Mouse (Mus musculus) embryonic facial prominence, embryonic 13.5 days (tissue): ENCODE results near the gene Defb25. TPM values are rescaled to one million over a fixed set of nuclear protein-coding genes. Genes with fewer than 3 reads are reported as not detected.
"Not testable (repeated sequence)": the region's sequence is repeated elsewhere in the genome, so short reads cannot be mapped to it uniquely, and the experiment has no call there.

ENCODE experiments used
- ATAC-seq: fragments of 200-750 bp; cut with Nextera tagmentation; 2 replicates; pipeline ENCODE4 v1.8.0; 2017; ENCODE audit warnings: low read depth; ENCODE audit not compliant: insufficient number of reproducible peaks, insufficient read depth, low FRiP score, low TSS enrichment
- H3K27ac ChIP-seq: fragments of 300-500 bp; sonication (generic); 2 replicates; pipeline ENCODE4 v1.5.1; 2015; ENCODE audit warnings: moderate library complexity, mild to moderate bottlenecking, inconsistent platforms
- H3K27me3 ChIP-seq: fragments of 300-500 bp; sonication (generic); 2 replicates; pipeline ENCODE4 v1.6.1; 2015; ENCODE audit warnings: mild to moderate bottlenecking, inconsistent platforms
- H3K36me3 ChIP-seq: fragments of 300-500 bp; sonication (generic); 2 replicates; pipeline ENCODE4 v1.6.1; 2015; ENCODE audit warnings: mild to moderate bottlenecking, inconsistent platforms
- H3K4me1 ChIP-seq: fragments of 300-500 bp; sonication (generic); 2 replicates; pipeline ENCODE4 v1.6.1; 2015; ENCODE audit warnings: inconsistent platforms
- H3K4me2 ChIP-seq: fragments of 300-500 bp; sonication (generic); 2 replicates; pipeline ENCODE4 v1.6.1; 2015; ENCODE audit warnings: moderate library complexity, mild to moderate bottlenecking, inconsistent platforms
- H3K4me3 ChIP-seq: fragments of 300-500 bp; sonication (generic); 2 replicates; pipeline ENCODE4 v1.5.1; 2015; ENCODE audit warnings: mild to moderate bottlenecking, inconsistent platforms
- H3K9ac ChIP-seq: fragments of 300-500 bp; sonication (generic); 2 replicates; pipeline ENCODE4 v1.6.1; 2015; ENCODE audit warnings: mild to moderate bottlenecking, inconsistent platforms
- H3K9me3 ChIP-seq: fragments of 300-500 bp; sonication (generic); 2 replicates; pipeline ENCODE4 v1.6.1; 2016; ENCODE audit warnings: inconsistent platforms
- WGBS: fragments of 180-500 bp; shearing (Covaris S2); methylation state at CpG from one replicate; pipeline ENCODE4 v1.1.7; 2015; ENCODE audit warnings: mixed read lengths; 5-methylcytosine and 5-hydroxymethylcytosine counted together
- polyA plus RNA-seq: library from polyadenylated mRNA; unstranded; fragments of >200 nt; fragmentation: Nextera tagmentation; extraction: Ambion mirVana; gene quantifications from 2 replicates; pipeline ENCODE4 v1.2.1, GENCODE M21; 2015

Gene Defb25
- polyA plus RNA-seq, result 1.3 TPM in 1 of 2 replicates, not detected in the other

DNA sequence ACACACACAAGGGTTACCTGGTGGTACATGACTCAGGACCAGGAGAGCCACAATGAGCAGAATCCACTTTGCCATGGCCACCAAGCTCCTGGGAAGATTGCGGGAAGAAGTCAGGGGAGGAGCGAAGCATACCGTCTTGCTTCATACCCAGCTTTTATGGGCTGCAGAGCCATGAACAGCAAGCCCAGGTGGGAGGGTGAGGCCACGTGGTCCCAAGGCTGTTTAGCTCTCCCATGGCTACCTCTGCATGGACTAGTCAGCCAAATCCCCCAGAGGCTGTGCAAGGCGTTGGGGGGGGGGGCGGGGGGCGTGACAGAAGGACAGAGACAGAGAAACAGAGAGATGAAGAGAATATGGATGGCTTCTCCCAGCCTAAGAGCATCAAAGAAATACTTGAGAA is at the start of gene Defb25:
Defb25 (minus strand) TSS at position 101 of the 400 bp plus-strand sequence.
- Histone ChIP-seq H3K4me3 (no peak within 1 kb of the TSS), H3K9me3 (no peaks in the 10 kb centered on the region), H3K4me2 (no peak within 1 kb of the TSS), H3K36me3 (no peaks in the 10 kb centered on the region), H3K27me3 (peaks cover 36% of the 10 kb centered on the region), H3K27ac (no peak within 1 kb of the TSS), H3K4me1 (peaks cover 14% of the 10 kb centered on the region), H3K9ac (no peak within 1 kb of the TSS)
- WGBS, result 82% methylated on average over 7 of the region's 7 CpGs
- no peak for ATAC-seq

DNA sequence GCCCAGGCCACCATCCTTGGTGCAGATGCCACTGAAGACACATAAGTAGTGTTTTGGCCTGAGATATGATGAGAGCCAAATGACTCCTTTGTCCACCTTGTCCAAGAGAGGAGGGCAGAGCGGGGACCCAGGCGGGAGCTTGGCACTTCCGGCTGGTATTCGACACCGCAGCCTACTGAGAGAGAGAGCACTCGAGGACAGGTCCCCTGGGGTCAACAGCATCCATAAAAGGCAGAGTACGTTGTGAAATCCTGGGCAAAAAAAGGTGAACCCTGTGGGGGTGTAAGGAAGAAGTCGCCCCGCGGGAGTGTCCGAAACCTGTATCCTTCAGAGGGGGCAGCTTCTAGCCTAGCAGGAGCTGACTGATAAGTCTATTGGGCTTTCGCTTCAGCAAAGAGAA is 49.3 kb upstream of the Defb25 start:
- Histone ChIP-seq H3K27me3 (no peaks in the 10 kb centered on the region), H3K4me2 (peak overlapping the region; percentile 87), H3K36me3 (peaks cover 44% of the 10 kb centered on the region), H3K9ac (peak overlapping the region; percentile 97), H3K9me3 (no peaks in the 10 kb centered on the region), H3K27ac (no peak overlapping the region; the same call in 1 of the 2 replicates), H3K4me3 (peak overlapping the region; percentile 98), H3K4me1 (peaks cover 51% of the 10 kb centered on the region)
- ATAC-seq, result no peak
- WGBS, result 85% methylated on average over 12 of the region's 12 CpGs

DNA sequence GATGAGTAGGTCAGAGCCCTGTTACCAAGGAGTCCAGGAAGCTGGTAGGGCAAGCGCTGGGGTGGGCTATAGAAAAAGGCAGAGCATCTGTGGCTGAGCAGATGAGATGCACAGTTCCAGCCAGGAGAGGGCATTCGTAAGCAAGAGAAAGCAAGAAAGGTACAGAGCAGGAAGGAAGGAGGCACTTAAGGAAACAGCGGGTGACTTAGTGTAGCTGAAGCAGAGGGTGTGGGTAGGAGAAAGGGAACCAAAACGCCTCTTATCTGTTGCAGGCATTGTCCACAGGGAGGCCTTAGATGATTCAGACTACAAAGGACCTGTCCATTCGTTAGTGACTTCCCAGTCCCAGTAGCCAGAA is 48.8 kb upstream of the Defb25 start:
- peaks cover 38% of the 10 kb centered on the region for H3K36me3 ChIP-seq

DNA sequence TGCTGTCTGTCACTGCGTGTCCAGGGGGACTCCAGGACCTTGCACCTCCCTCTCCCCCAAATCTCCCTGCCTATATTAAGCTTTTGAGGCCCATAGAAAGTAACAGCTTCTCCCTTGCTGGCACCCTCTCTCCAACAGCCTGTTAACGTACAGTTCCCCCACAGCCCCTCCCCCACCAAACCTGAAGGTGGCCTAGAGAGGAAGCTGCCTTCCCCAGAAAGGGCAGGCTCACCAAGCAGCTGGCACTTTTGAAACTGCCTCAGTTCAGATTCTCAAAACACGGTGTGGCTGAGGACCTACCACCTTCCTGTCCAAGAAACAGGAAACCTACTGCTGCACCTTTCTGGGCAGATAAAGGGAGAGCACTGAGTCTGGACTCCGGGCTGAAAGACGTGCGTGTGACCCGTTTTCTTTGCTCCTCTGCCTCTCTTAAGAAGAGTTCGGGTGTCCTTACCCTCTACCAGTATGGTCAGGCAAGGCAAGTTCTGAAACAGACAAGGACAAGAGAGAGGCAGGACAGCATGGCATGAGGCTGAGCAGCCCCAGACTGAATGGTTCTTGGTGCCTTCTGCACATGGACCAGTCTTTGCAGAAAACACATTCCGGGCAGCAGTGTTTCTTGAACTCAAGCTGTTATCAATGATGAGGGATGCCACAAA is 48.3 kb upstream of the Defb25 start:
- peaks cover 50% of the 10 kb centered on the region for H3K4me1 ChIP-seq
- no peaks in the 10 kb centered on the region for H3K9me3 ChIP-seq
- H3K4me3 ChIP-seq, result peak overlapping the region; percentile 98
- peak overlapping the region; percentile 99 for H3K27ac ChIP-seq
- no peak for ATAC-seq
- peaks cover 33% of the 10 kb centered on the region for H3K36me3 ChIP-seq
- 46% methylated on average over 9 of the region's 9 CpGs for WGBS
- H3K9ac ChIP-seq, result peak overlapping the region; percentile 97
- H3K4me2 ChIP-seq, result peak overlapping the region; percentile 87
- no peaks in the 10 kb centered on the region for H3K27me3 ChIP-seq

More for the DNA sequence above, 48.8 kb upstream of the Defb25 start:
- 32% methylated on average over 5 of the region's 5 CpGs for WGBS
- H3K4me1 ChIP-seq, result peaks cover 51% of the 10 kb centered on the region
- no peaks in the 10 kb centered on the region for H3K27me3 ChIP-seq
- peak overlapping the region; percentile 98 for H3K4me3 ChIP-seq
- peak overlapping the region; percentile 87 for H3K4me2 ChIP-seq
- H3K9me3 ChIP-seq, result no peaks in the 10 kb centered on the region
- peak overlapping the region; percentile 97 for H3K9ac ChIP-seq
- no peak for ATAC-seq
- H3K27ac ChIP-seq, result peak overlapping the region; percentile 99; the same call in 1 of the 2 replicates

DNA sequence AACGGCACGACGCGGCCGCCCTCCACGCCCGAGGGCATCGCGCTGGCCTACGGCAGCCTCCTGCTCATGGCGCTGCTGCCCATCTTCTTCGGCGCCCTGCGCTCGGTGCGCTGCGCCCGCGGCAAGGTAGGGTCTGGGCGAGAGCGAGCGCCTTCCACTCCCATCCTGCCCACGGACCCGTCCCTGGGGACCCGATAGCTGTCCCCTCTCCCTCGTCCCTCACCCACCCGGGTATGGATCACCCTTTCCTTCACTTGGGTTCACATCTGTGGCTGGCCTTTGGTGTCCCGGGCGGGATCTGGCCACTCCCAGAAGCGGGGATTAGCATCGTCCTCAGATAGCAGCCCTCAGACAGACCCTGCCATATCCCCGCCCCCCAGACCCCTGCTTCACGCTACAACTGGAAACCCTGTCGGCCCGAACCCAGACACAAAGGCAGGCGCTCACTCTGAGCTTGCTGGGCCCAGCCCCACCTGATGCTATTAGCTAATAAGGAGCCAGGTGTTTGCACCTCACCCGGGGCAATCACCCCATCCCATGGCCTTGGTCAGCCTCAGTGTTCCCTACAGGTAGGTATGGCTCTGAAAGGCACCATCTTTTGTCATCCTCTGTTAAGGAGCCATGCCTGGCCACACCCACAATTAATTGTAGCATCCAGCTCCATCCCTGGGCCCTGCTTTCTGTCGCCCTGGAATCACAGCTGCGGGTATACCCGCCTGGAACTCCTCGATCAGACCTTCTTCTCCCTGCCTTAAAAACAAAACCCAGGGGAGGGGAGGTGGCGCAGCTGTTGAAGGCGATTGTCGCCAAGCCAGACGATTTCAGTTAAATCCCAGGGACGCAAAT is 47.0 kb upstream of the Defb25 start:
- no peaks in the 10 kb centered on the region for H3K27me3 ChIP-seq
- peak overlapping the region; percentile 97 for H3K9ac ChIP-seq
- H3K4me2 ChIP-seq, result peak overlapping the region; percentile 87
- H3K36me3 ChIP-seq, result peaks cover 21% of the 10 kb centered on the region
- peaks cover 38% of the 10 kb centered on the region for H3K4me1 ChIP-seq
- ATAC-seq, result peak; percentile 71
- peak overlapping the region; percentile 99 for H3K27ac ChIP-seq
- under 1% methylated on average over 46 of the region's 46 CpGs for WGBS
- H3K4me3 ChIP-seq, result peak overlapping the region; percentile 98
- H3K9me3 ChIP-seq, result no peaks in the 10 kb centered on the region

DNA sequence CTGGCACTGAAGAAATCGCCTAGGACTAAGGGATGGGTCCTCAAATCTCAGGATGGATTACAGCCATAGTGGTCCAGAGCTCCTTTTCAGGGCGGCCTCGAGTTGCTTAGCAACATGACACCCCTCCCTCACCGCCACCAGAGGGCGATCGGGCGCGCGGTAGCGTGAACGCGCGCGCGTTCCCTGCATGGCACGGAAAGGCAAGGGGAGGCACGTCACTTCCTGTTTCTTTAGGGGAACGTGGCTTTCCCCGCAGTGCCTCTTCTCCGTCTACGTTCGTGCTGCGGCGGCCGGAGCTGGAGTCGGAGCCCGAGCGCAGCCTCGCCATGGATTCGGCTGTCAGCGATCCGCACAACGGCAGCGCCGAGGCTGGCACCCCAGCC is 46.4 kb upstream of the Defb25 start, which contains the start of gene H13:
H13 (plus strand) TSS at position 206 of the 383 bp plus-strand sequence.
- H3K4me2 ChIP-seq, result peak within 1 kb of the TSS; percentile 87
- peaks cover 35% of the 10 kb centered on the region for H3K4me1 ChIP-seq
- peak within 1 kb of the TSS; percentile 99 for H3K27ac ChIP-seq
- WGBS, result 0% methylated on average over 34 of the region's 35 CpGs
- no peaks in the 10 kb centered on the region for H3K27me3 ChIP-seq
- peak within 1 kb of the TSS; percentile 97 for H3K9ac ChIP-seq
- H3K36me3 ChIP-seq, result peaks cover 18% of the 10 kb centered on the region
- peak; percentile 77; the same call in 1 of the 2 replicates for ATAC-seq
- peak within 1 kb of the TSS; percentile 98 for H3K4me3 ChIP-seq
- H3K9me3 ChIP-seq, result no peaks in the 10 kb centered on the region

DNA sequence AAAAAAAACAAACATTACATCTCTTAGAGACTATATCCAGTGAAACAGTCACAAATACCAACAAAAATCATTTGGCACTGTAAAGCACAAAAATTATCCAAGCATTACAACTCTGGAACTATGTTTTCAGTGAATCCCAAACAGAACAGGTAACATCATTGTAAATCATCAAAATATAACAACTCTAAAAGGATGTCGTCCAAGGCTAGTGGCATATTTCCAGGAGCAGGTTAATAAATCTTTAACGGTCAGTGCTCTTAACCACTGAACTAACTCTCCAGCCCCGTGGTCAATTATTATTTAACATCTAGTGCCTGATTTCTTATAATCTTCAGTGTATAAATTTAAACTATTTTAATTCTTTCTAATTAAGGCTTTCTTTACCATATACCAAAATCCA is 43.3 kb upstream of the Defb25 start:
- H3K4me2 ChIP-seq, H3K9me3 ChIP-seq, H3K27ac ChIP-seq, H3K9ac ChIP-seq, H3K4me1 ChIP-seq, H3K4me3 ChIP-seq, H3K36me3 ChIP-seq, H3K27me3 ChIP-seq, ATAC-seq: not testable (repeated sequence)
- WGBS, result 78% methylated on average over 3 of the region's 3 CpGs

DNA sequence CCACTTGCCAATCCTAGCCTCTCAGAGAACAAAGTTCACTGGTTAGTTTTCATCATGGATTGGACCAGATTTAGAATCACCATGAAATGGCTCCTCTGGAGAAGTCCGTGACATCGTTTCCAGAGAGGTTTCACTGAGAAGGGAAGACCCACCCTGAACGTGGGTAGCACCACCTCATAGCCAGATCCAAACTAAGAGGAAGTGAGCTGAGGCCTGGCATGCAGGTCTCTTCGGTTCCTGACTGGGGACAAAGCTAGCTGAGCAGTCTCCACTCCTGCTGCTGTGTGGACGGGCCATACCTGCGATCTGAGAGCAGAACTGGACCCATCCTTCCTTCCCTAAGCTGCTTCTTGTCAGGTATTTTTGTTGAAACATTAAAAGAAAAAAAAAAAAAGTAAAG is 38.3 kb upstream of the Defb25 start:
- Histone ChIP-seq H3K27me3 (no peaks in the 10 kb centered on the region), H3K9ac (no peak overlapping the region), H3K27ac (no peak overlapping the region), H3K4me1 (no peaks in the 10 kb centered on the region), H3K36me3 (no peaks in the 10 kb centered on the region), H3K4me2 (no peak overlapping the region), H3K9me3 (no peaks in the 10 kb centered on the region), H3K4me3 (no peak overlapping the region)
- 76% methylated on average over 6 of the region's 6 CpGs for WGBS
- ATAC-seq, result no peak

DNA sequence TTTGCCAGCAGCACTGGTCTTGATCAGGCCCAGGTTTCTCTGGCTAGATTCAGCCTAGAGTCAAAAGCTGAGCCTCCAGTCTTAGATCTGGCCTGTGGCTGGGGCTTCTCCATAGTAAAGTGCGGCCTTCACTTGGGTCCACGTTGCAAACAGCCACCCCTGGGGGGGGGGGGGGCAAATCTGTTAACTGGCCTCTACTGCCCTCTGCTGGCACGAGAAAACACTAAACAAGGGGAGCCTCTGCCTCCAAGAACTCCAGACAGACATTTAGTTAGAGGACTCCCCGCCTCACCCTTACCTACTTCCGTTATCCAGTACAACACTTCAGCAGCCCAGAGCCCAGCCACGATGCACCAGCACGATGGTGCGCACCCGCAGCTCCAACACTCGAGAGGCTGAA is 34.5 kb upstream of the Defb25 start:
- no peaks in the 10 kb centered on the region for H3K36me3 ChIP-seq
- ATAC-seq, result no peak
- H3K27me3 ChIP-seq, result no peaks in the 10 kb centered on the region
- H3K27ac ChIP-seq, result no peak overlapping the region
- 67% methylated on average over 10 of the region's 10 CpGs for WGBS
- no peaks in the 10 kb centered on the region for H3K9me3 ChIP-seq
- H3K4me1 ChIP-seq, result 0 out of 2 replicates have a peak, but pooled peaks cover 5% of the 10 kb centered on the region
- H3K4me3 ChIP-seq, result no peak overlapping the region
- no peak overlapping the region for H3K4me2 ChIP-seq
- no peak overlapping the region for H3K9ac ChIP-seq

DNA sequence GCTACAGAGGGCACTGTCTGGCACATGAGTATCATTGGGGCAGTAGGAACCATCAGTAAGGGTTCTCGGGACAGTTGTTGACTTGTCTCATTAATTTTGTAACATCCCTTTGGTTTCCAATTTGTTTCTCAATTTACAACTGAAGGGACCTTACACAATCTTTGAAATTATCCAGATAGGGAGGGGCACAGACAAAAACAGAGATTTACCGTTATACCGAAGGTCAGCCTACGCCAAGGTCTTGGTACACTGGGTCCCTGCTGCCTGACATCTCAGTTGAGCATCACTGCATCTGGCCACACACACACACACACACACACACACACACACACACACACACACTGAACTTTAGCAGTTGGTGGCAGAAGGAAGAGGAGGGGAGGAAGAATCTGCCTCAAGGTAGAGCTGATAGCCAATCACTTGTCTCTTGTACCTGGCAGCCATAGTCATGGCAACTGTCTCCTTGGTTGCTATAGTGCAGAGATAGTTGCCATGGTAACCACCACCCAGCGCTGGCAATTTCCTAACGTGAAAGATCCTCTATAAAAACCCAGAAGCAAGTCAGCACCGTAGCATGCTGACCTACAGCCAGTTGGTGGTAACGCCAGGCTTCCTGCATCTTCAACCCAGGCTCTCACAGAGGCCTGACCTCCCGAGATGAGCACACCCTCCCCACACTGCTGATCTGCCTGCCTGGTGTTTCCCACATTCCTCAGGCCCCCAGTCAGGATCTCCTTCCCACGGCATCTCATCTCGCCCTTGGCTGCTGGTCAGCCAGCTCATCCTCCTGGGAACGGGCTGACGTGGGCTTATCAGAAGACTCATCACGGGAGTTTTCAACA is 31.2 kb upstream of the Defb25 start:
- Histone ChIP-seq H3K27ac (no peak overlapping the region), H3K4me2 (no peak overlapping the region), H3K27me3 (no peaks in the 10 kb centered on the region), H3K36me3 (no peaks in the 10 kb centered on the region), H3K9me3 (no peaks in the 10 kb centered on the region), H3K4me3 (no peak overlapping the region), H3K4me1 (0 out of 2 replicates have a peak, but pooled peaks cover 5% of the 10 kb centered on the region), H3K9ac (no peak overlapping the region)
- ATAC-seq, result no peak
- 51% methylated on average over 14 of the region's 14 CpGs for WGBS

DNA sequence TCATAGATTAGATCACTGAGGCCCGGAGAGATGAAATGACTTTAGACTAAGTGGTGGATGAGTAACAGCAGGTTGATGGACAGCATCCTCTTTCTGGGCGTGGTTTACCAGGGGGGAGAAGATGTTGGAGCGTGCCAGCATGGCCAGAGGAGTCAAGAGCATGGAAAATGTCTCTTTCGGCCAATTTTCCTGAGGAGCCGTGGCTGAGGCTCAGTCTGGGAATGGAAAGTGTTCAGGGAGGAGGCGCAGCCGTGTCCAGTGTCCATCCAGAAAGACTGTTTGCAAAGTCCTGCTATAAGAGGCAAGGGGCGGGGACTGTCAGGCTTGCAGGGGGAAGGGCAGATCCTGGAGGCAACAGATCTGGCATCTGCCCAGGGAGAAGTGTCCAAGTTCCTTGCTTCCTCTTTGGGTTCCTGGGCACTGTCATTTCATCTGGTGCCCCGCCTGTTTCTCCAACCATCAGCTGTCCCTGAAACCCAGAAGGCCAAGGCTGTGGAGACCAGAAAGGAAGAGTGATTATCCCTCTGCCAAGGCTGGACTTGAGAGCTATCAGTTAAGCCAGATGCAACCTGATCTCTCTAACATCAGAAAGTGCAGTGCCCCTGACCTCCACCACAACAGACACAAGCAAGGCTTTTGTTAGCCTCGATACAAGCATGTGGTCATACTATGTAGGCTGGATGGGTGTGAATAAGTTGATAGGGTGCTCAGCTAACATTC is 30.2 kb upstream of the Defb25 start:
- H3K27ac ChIP-seq, result no peak overlapping the region
- no peak overlapping the region for H3K9ac ChIP-seq
- no peaks in the 10 kb centered on the region for H3K27me3 ChIP-seq
- H3K4me3 ChIP-seq, result no peak overlapping the region
- H3K9me3 ChIP-seq, result no peaks in the 10 kb centered on the region
- no peak overlapping the region for H3K4me2 ChIP-seq
- H3K36me3 ChIP-seq, result no peaks in the 10 kb centered on the region
- H3K4me1 ChIP-seq, result 0 out of 2 replicates have a peak, but pooled peaks cover 5% of the 10 kb centered on the region
- whole genome bisulfite sequencing, result 67% methylated on average over 10 of the region's 10 CpGs
- ATAC-seq, result no peak
